Mouse (Mus musculus) CH12.LX (cell line): Measurements from ENCODE around the gene Ncln. TPM values are rescaled to one million over a fixed set of nuclear protein-coding genes. Genes with fewer than 3 reads are reported as not detected.

ENCODE experiments used
- DNase-seq: peaks from one replicate; pipeline ENCODE4 v3.0.0-alpha.2; 2013; ENCODE audit errors: extremely low read depth
- H3K27ac ChIP-seq: 2 replicates; pipeline ENCODE4 v1.5.1; 2012; ENCODE audit warnings: low read depth, mild to moderate bottlenecking, control low read depth, moderate library complexity; ENCODE audit not compliant: insufficient read depth
- H3K27me3 ChIP-seq: replicated peaks from 2 replicates; pipeline ENCODE3; 2012; ENCODE audit warnings: inconsistent platforms
- H3K36me3 ChIP-seq, 2 experiments: replicated peaks in 1 of 2; 2 replicates each; pipeline versions ENCODE3 to v1.6.1; 2012; ENCODE audit warnings: inconsistent platforms in 1 of 2, low read length in 1 of 2, mild to moderate bottlenecking in 1 of 2, mixed read lengths in 1 of 2, moderate library complexity in 1 of 2; ENCODE audit not compliant: control insufficient read depth in 1 of 2, insufficient read depth in 1 of 2
- H3K4me1 ChIP-seq, 2 experiments: 2 replicates each; pipeline ENCODE4 v1.6.1; 2012; ENCODE audit warnings: inconsistent platforms in 1 of 2, moderate library complexity in 1 of 2; ENCODE audit not compliant: insufficient read depth in 2 of 2, control insufficient read depth in 1 of 2
- H3K4me2 ChIP-seq: 2 replicates; pipeline ENCODE4 v1.6.1; 2012; ENCODE audit warnings: low read depth, mild to moderate bottlenecking, control low read depth; ENCODE audit not compliant: poor library complexity, insufficient read depth, severe bottlenecking
- H3K4me3 ChIP-seq, 3 experiments: fragments of 150-350 bp in 1 of 3; sonication (generic) in 1 of 3; replicated peaks in 1 of 3; 2 replicates each; pipeline versions ENCODE3 to v1.5.1; 2011 to 2012; ENCODE audit warnings: low read depth in 2 of 3, low read length in 2 of 3, mild to moderate bottlenecking in 2 of 3, moderate library complexity in 2 of 3, control low read depth in 1 of 3, improper control_type of control experiment in 1 of 3, inconsistent platforms in 1 of 3, mixed read lengths in 1 of 3; ENCODE audit not compliant: poor library complexity in 1 of 3
- H3K79me2 ChIP-seq: replicated peaks from 2 replicates; pipeline ENCODE4 v1.6.1; 2012; ENCODE audit warnings: mild to moderate bottlenecking, moderate library complexity; ENCODE audit not compliant: control insufficient read depth, poor library complexity, insufficient read depth, severe bottlenecking; ENCODE audit errors: extremely low read depth
- H3K9ac ChIP-seq: 2 replicates; pipeline ENCODE4 v1.6.1; 2012; ENCODE audit warnings: low read depth, mild to moderate bottlenecking, control low read depth, moderate library complexity; ENCODE audit not compliant: insufficient read depth
- H3K9me3 ChIP-seq: replicated peaks from 2 replicates; pipeline ENCODE3; 2012; ENCODE audit warnings: low read length, inconsistent platforms, mixed read lengths
- BHLHE40 ChIP-seq: IDR thresholded peaks from 2 replicates; pipeline ENCODE4 v1.6.1; 2011; ENCODE audit warnings: mild to moderate bottlenecking, low read depth, low read length, improper control_type of control experiment
- CHD2 ChIP-seq: IDR thresholded peaks from 2 replicates; pipeline ENCODE4 v1.6.1; 2011; ENCODE audit warnings: low read length, improper control_type of control experiment
- CTCF ChIP-seq, 2 experiments: IDR thresholded peaks in 1 of 2; conservative IDR thresholded peaks in 1 of 2; 2 replicates each; pipeline ENCODE4 v1.5.1; 2011 to 2012; ENCODE audit warnings: low read depth in 2 of 2, low read length in 2 of 2, improper control_type of control experiment in 1 of 2, inconsistent platforms in 1 of 2, mild to moderate bottlenecking in 1 of 2, moderate library complexity in 1 of 2
- EP300 ChIP-seq: IDR thresholded peaks from 2 replicates; pipeline ENCODE4 v1.6.1; 2011; ENCODE audit warnings: low read length, improper control_type of control experiment
- GABPA ChIP-seq: IDR thresholded peaks from 2 replicates; pipeline ENCODE4 v1.6.1; 2012; ENCODE audit warnings: low read depth, low read length, improper control_type of control experiment, inconsistent platforms; ENCODE audit not compliant: insufficient replicate concordance
- HCFC1 ChIP-seq: IDR thresholded peaks from 2 replicates; pipeline ENCODE4 v1.6.1; 2012; ENCODE audit warnings: low read depth, mild to moderate bottlenecking, inconsistent platforms, low read length, improper control_type of control experiment
- JUND ChIP-seq: conservative IDR thresholded peaks from 2 replicates; pipeline ENCODE4 v1.6.1; 2011; ENCODE audit warnings: low read depth, low read length, improper control_type of control experiment
- KAT2A ChIP-seq: IDR thresholded peaks from 2 replicates; pipeline ENCODE4 v1.6.1; 2012; ENCODE audit warnings: low read length, improper control_type of control experiment, inconsistent platforms; ENCODE audit not compliant: insufficient replicate concordance
- MAFK ChIP-seq: IDR thresholded peaks from 2 replicates; pipeline ENCODE4 v1.6.1; 2011; ENCODE audit warnings: low read length, improper control_type of control experiment; ENCODE audit not compliant: insufficient replicate concordance
- MAX ChIP-seq: IDR thresholded peaks from 2 replicates; pipeline ENCODE4 v1.6.1; 2011; ENCODE audit warnings: low read length, improper control_type of control experiment
- MAZ ChIP-seq: IDR thresholded peaks from 2 replicates; pipeline ENCODE4 v1.6.1; 2012; ENCODE audit warnings: low read depth, mild to moderate bottlenecking, inconsistent platforms, low read length, improper control_type of control experiment, moderate library complexity
- MEF2A ChIP-seq: IDR thresholded peaks from 2 replicates; pipeline ENCODE4 v1.6.1; 2014; ENCODE audit warnings: low read depth, mild to moderate bottlenecking, inconsistent platforms, low read length, improper control_type of control experiment, borderline replicate concordance
- MXI1 ChIP-seq: IDR thresholded peaks from 2 replicates; pipeline ENCODE4 v1.6.1; 2011; ENCODE audit warnings: mild to moderate bottlenecking, low read depth, low read length, improper control_type of control experiment
- NELFE ChIP-seq: IDR thresholded peaks from 2 replicates; pipeline ENCODE4 v1.6.1; 2011; ENCODE audit warnings: low read depth, low read length, improper control_type of control experiment
- NRF1 ChIP-seq: IDR thresholded peaks from 2 replicates; pipeline ENCODE4 v1.6.1; 2014; ENCODE audit warnings: low read depth, mild to moderate bottlenecking, inconsistent platforms, low read length, improper control_type of control experiment, moderate library complexity
- POLR2AphosphoS2 ChIP-seq: IDR thresholded peaks from 2 replicates; pipeline ENCODE4 v1.6.1; 2011; ENCODE audit warnings: low read depth, low read length, improper control_type of control experiment
- SIN3A ChIP-seq: IDR thresholded peaks from 2 replicates; pipeline ENCODE4 v1.6.1; 2012; ENCODE audit warnings: low read length, improper control_type of control experiment, inconsistent platforms
- SMC3 ChIP-seq: IDR thresholded peaks from 2 replicates; pipeline ENCODE4 v1.6.1; 2011; ENCODE audit warnings: low read depth, low read length, improper control_type of control experiment
- TBP ChIP-seq: conservative IDR thresholded peaks from 2 replicates; pipeline ENCODE4 v1.6.1; 2011; ENCODE audit warnings: low read depth, low read length, improper control_type of control experiment
- UBTF ChIP-seq: IDR thresholded peaks from 2 replicates; pipeline ENCODE4 v1.6.1; 2012; ENCODE audit warnings: low read depth, mild to moderate bottlenecking, inconsistent platforms, low read length, improper control_type of control experiment, moderate library complexity
- USF1 ChIP-seq: IDR thresholded peaks from 2 replicates; pipeline ENCODE4 v1.6.1; 2014; ENCODE audit warnings: low read depth, mild to moderate bottlenecking, inconsistent platforms, low read length, improper control_type of control experiment
- ZKSCAN1 ChIP-seq: IDR thresholded peaks from 2 replicates; pipeline ENCODE4 v1.6.1; 2012; ENCODE audit warnings: low read depth, inconsistent platforms, low read length, improper control_type of control experiment, borderline replicate concordance
- ZMIZ1 ChIP-seq: IDR thresholded peaks from 2 replicates; pipeline ENCODE4 v1.6.1; 2012; ENCODE audit warnings: low read depth, mild to moderate bottlenecking, inconsistent platforms, low read length, improper control_type of control experiment
- ZNF384 ChIP-seq: IDR thresholded peaks from 2 replicates; pipeline ENCODE4 v1.6.1; 2012; ENCODE audit warnings: low read depth, low read length, improper control_type of control experiment, inconsistent platforms
- dilution Hi-C: fragments of 300-500 bp; cut with MboI; formaldehyde crosslinking; loops from 2 replicates; pipeline ENCODE4 v1.14.3; 2020; ENCODE audit warnings: low sequenced_read_pairs; ENCODE audit not compliant: extremely low pct_unique_long_range_greater_than_20kb, extremely low pct_ligation_motif_present
- in situ Hi-C: fragments of 300-500 bp; cut with MboI; formaldehyde crosslinking; loops from 3 replicates; pipeline ENCODE4 v1.14.3; 2019; ENCODE audit warnings: low sequenced_read_pairs, low pct_ligation_motif_present, low pct_unique_long_range_greater_than_20kb, mixed read lengths
- polyA plus RNA-seq: library from polyadenylated mRNA; unstranded; fragments of >175 nt; gene quantifications from 2 replicates; pipeline ENCODE4 v1.2.1, GENCODE M21; 2012; ENCODE audit warnings: low read depth; ENCODE audit not compliant: insufficient read length
- total RNA-seq, 2 experiments: library from RNA; depleted of rRNA; stranded (reverse); fragments of 300-350 nt in 1 of 2; fragments of >200 nt in 1 of 2; gene quantifications; 2 replicates each; pipeline ENCODE4 v1.2.3; 2012 to 2014

Ncln gene
- total and polyA plus RNA-seq, 3 experiments = 41.5 to 99.5 (median 89.5) TPM

DNA sequence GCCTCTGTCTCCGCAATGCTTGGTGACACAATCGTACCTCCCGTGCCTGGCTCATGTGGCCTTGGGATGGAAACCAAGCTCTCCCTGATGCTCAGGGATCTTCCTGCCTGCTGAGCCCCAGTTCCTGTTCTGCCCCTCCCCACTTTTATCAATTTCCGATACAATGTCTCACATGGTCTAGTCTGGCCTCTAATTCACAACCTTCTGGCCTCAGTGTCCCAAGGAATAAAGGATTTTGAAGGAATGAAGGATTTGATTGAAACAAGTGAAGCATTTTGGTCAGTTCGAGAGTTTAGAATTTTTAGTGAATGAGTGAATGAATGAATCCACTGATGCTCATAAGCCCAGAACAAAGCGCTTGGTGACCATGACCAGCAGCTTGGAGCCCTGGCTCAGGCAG is 26.9 kb upstream of the Ncln start:
- peak overlapping the region; percentile 54 for H3K4me2 ChIP-seq
- no peak for DNase-seq
- no peaks in the 10 kb centered on the region for H3K79me2 ChIP-seq
- H3K9ac ChIP-seq = no peak overlapping the region
- dilution Hi-C loops (no loop called here), in situ Hi-C loops (no loop called here)
- H3K27ac ChIP-seq = no peak overlapping the region
- no peak for TF ChIP-seq JUND
- no peak for TF ChIP-seq GABPA
- TF ChIP-seq BHLHE40 = no peak
- no peak for TF ChIP-seq CHD2
- TF ChIP-seq MEF2A = no peak
- TF ChIP-seq KAT2A = no peak
- TF ChIP-seq EP300 = no peak
- TF ChIP-seq MAFK = no peak
- TF ChIP-seq HCFC1 = no peak
- TF ChIP-seq NRF1 = no peak
- no peak for TF ChIP-seq NELFE
- TF ChIP-seq TBP = no peak
- no peak for TF ChIP-seq ZNF384
- no peak for TF ChIP-seq CTCF (conservative IDR thresholded peaks at IDR 0.05 in 1 of 2, IDR thresholded peaks at IDR 0.05 in 1 of 2; ENCODE audit: low read depth in 2 of 2, low read length in 2 of 2)
- H3K27me3 ChIP-seq = peaks cover 4% of the 10 kb centered on the region
- H3K4me1 ChIP-seq = peaks cover 19 to 50% of the 10 kb centered on the region in 2 experiments
- H3K9me3 ChIP-seq = no peaks in the 10 kb centered on the region
- H3K4me3 ChIP-seq = peak overlapping the region; percentile 42 to 49 (median 48)
- H3K36me3 ChIP-seq = peaks cover 0 to 4% of the 10 kb centered on the region in 2 experiments

DNA sequence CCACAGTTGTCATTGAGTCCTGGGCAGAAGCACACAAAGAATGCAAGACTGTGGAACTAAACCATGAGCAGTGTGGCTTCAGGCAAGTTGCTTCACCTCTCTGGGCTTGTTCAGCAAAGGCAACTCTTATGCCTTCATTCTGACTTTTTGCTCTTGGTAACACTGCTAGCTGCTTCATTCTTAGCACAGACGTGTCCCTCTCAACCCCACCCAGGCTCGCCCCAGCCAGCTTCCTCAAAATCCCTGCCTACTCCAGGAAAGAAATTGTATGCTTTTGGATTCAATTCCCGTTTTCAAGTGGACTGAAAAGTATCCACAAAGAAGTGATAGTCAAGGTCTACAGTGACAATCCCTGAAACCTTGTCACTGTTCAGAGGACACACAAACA is 23.8 kb upstream of the Ncln start:
- Histone ChIP-seq H3K4me3 (no peak overlapping the region), H3K27ac (no peak overlapping the region), H3K27me3 (peaks cover 4% of the 10 kb centered on the region), H3K9me3 (no peaks in the 10 kb centered on the region), H3K9ac (no peak overlapping the region), H3K4me1 (peaks cover 33 to 62% of the 10 kb centered on the region in 2 experiments), H3K36me3 (no peaks in the 10 kb centered on the region), H3K79me2 (no peaks in the 10 kb centered on the region), H3K4me2 (no peak overlapping the region)
- in situ Hi-C loops = no loop called here
- dilution Hi-C loops = no loop called here
- DNase-seq = no peak
- TF ChIP-seq JUND (no peak), NELFE (no peak), CTCF (conservative IDR thresholded peaks at IDR 0.05 in 1 of 2, IDR thresholded peaks at IDR 0.05 in 1 of 2; ENCODE audit: low read depth in 2 of 2, low read length in 2 of 2) (no peak), ZMIZ1 (no peak), SIN3A (no peak), UBTF (no peak), POLR2AphosphoS2 (no peak), HCFC1 (no peak), MXI1 (no peak), BHLHE40 (no peak), ZKSCAN1 (no peak), SMC3 (no peak), EP300 (no peak), USF1 (no peak), MEF2A (no peak), KAT2A (no peak), GABPA (no peak), ZNF384 (no peak), MAZ (no peak), MAX (no peak)
